Mouse (Mus musculus) kidney, postnatal 0 days (tissue): ENCODE measurements around the gene Rgs3. TPM values are rescaled to one million over a fixed set of nuclear protein-coding genes. Genes with fewer than 3 reads are reported as not detected.

Experiments
- ATAC-seq: fragments of 200-750 bp; cut with Nextera tagmentation; replicated peaks from 2 replicates; pipeline ENCODE4 v1.8.0; 2017; ENCODE audit warnings: low read depth, moderate number of reproducible peaks, moderate TSS enrichment, moderate library complexity; ENCODE audit not compliant: low FRiP score
- DNase-seq: peaks from one replicate; pipeline ENCODE4 v3.0.0-alpha.2; 2016; ENCODE audit warnings: low spot score
- H3K27ac ChIP-seq: fragments of 300-500 bp; sonication (generic); 2 replicates; pipeline ENCODE4 v1.5.1; 2014; ENCODE audit warnings: mild to moderate bottlenecking
- H3K27me3 ChIP-seq: fragments of 300-500 bp; sonication (generic); 2 replicates; pipeline ENCODE4 v1.6.1; 2014; ENCODE audit warnings: low read length, mixed read lengths; ENCODE audit not compliant: insufficient read depth
- H3K36me3 ChIP-seq: fragments of 300-500 bp; sonication (generic); 2 replicates; pipeline ENCODE4 v1.6.1; 2014; ENCODE audit warnings: low read length, mixed read lengths; ENCODE audit not compliant: insufficient read depth
- H3K4me1 ChIP-seq: fragments of 300-500 bp; sonication (generic); replicated peaks from 2 replicates; pipeline ENCODE4 v1.6.1; 2014; ENCODE audit warnings: antibody characterized with exemption, low read length, mixed read lengths; ENCODE audit not compliant: insufficient read depth
- H3K4me2 ChIP-seq: fragments of 300-500 bp; sonication (generic); 2 replicates; pipeline ENCODE4 v1.6.1; 2014; ENCODE audit warnings: mild to moderate bottlenecking, low read length, moderate library complexity, mixed read lengths
- H3K4me3 ChIP-seq: fragments of 300-500 bp; sonication (generic); replicated peaks from 2 replicates; pipeline ENCODE4 v1.5.1; 2014; ENCODE audit warnings: low read depth, low read length
- H3K9ac ChIP-seq: fragments of 300-500 bp; sonication (generic); 2 replicates; pipeline ENCODE4 v1.6.1; 2014; ENCODE audit warnings: low read depth, low read length
- H3K9me3 ChIP-seq: fragments of 300-500 bp; sonication (generic); replicated peaks from 2 replicates; pipeline ENCODE4 v1.6.1; 2016; ENCODE audit warnings: low read length, inconsistent platforms, mixed read lengths
- CTCF ChIP-seq: IDR thresholded peaks from 2 replicates; pipeline ENCODE4 v1.5.1; 2016; ENCODE audit warnings: antibody characterized with exemption, low read depth, mild to moderate bottlenecking, moderate library complexity
- WGBS: fragments of 180-500 bp; shearing (Covaris S2); extraction: QIAGEN DNeasy Blood & Tissue Kit; methylation state at CpG from one replicate; pipeline ENCODE4 v1.1.7; 2014; 5-methylcytosine and 5-hydroxymethylcytosine counted together
- polyA plus RNA-seq: library from polyadenylated mRNA; unstranded; fragments of >200 nt; fragmentation: Nextera tagmentation; extraction: Ambion mirVana; gene quantifications from 2 replicates; pipeline ENCODE4 v1.2.1, GENCODE M21; 2015

Rgs3 gene
- polyA plus RNA-seq, 1 experiment from 2014 or later, result 41.4 TPM

GRCm38 (mm10) chr4:62730861-62731260, 171.2 kb downstream of the Rgs3 start:
- WGBS, result 65% methylated on average over 3 of the region's 3 CpGs
- Histone ChIP-seq H3K36me3 (no peaks in the 10 kb centered on the region), H3K27ac (no peak overlapping the region), H3K4me3 (no peak overlapping the region), H3K4me2 (no peak overlapping the region), H3K4me1 (peaks cover 13% of the 10 kb centered on the region), H3K9me3 (no peaks in the 10 kb centered on the region), H3K27me3 (no peaks in the 10 kb centered on the region), H3K9ac (no peak overlapping the region)
- DNase-seq, result no peak
- no peak for ATAC-seq
- no peak for TF ChIP-seq CTCF

DNA sequence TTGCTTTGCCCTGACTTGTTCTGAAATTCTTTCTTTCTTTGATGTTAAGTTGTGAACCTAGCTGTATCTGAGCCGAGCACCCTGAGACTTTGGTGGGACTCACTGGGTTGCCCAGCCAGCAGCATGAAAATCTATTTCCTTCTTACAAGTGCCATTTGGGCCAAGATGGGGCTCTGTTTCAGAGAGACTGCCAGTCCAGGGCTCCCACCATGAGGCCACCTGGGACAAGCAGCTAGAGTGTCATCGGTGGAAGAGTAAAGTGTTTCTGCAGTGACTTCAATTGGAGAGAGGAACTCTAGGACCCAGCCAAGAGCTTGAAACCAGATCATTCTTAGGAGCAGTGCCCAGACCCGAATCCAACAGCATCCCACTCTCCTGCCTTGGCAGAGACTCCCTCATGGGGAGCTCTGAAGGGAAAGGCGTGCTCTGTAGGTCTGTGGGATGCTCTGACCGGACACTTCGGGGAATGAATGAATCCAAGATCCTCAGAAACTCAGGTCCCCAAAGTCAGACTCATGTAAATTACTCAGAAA, 171.9 kb downstream of the Rgs3 start:
- Histone ChIP-seq H3K36me3 (no peaks in the 10 kb centered on the region), H3K27me3 (no peaks in the 10 kb centered on the region), H3K4me2 (no peak overlapping the region), H3K4me1 (peaks cover 21% of the 10 kb centered on the region), H3K9me3 (no peaks in the 10 kb centered on the region), H3K4me3 (no peak overlapping the region), H3K27ac (no peak overlapping the region), H3K9ac (no peak overlapping the region)
- ATAC-seq (no peak), DNase-seq (no peak)
- no peak for TF ChIP-seq CTCF
- 77% methylated on average over 6 of the region's 6 CpGs for WGBS

DNA sequence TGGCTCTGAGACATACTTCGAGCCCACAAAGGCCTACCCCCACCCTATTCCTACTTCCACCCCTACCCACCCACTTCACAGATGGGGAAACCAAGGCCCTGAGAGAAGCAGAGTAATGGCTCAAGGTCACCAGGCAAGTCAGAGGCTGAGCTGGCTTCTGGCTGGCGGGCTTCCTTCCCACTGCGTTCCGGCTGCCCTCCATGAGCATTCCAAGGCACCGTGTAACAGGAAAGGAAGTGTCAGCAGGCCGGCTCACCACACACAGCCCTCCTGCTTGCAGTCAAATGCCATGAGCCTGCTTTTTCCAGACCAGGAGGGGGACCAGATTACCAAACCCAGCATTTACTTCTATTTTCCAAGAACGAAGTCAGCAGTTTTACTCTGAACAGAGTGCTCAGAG, 172.4 kb downstream of the Rgs3 start:
- Histone ChIP-seq H3K4me3 (no peak overlapping the region), H3K27ac (peak overlapping the region; percentile 64), H3K4me1 (peaks cover 25% of the 10 kb centered on the region), H3K9me3 (no peaks in the 10 kb centered on the region), H3K36me3 (no peaks in the 10 kb centered on the region), H3K27me3 (no peaks in the 10 kb centered on the region), H3K9ac (no peak overlapping the region), H3K4me2 (no peak overlapping the region)
- DNase-seq, result no peak
- TF ChIP-seq CTCF, result no peak
- ATAC-seq, result no peak
- 61% methylated on average over 7 of the region's 7 CpGs for WGBS

- 18% methylated on average over 2 of the region's 2 CpGs for WGBS
- H3K36me3 ChIP-seq, result no peaks in the 10 kb centered on the region
- no peak for TF ChIP-seq CTCF
- no peak overlapping the region for H3K4me2 ChIP-seq
- H3K9ac ChIP-seq, result no peak overlapping the region
- peaks cover 27% of the 10 kb centered on the region for H3K4me1 ChIP-seq
- ATAC-seq (peak; percentile 60), DNase-seq (peak; percentile 89)
- H3K27ac ChIP-seq, result peak overlapping the region; percentile 64
- H3K27me3 ChIP-seq, result no peaks in the 10 kb centered on the region
- H3K4me3 ChIP-seq, result no peak overlapping the region
- no peaks in the 10 kb centered on the region for H3K9me3 ChIP-seq
Observed at GRCm38 (mm10) chr4:62732840-62733239, 173.2 kb downstream of the Rgs3 start.

DNA sequence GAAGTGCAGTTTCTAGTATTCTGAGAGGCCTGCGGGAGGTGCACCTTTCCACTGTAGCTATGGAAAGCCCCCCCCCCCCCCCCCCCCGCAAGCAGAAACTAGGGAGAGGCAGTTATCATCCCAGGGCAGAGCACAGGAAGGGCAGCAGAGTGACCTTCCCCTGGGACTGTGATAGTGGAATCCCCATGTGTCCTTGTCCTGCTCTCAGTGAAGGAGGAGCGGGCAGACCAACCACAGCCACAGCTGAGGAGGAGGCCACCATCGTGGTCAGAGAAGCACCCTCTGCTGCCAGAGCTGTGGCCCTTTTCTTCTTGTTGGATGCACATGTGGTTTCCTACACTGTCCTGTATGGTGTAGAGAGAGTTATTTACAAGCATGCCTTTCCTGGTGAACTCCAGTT, 174.3 kb downstream of the Rgs3 start:
- H3K4me1 ChIP-seq, result peaks cover 32% of the 10 kb centered on the region
- H3K4me3 ChIP-seq, result no peak overlapping the region
- no peaks in the 10 kb centered on the region for H3K27me3 ChIP-seq
- no peak overlapping the region for H3K9ac ChIP-seq
- H3K9me3 ChIP-seq, result no peaks in the 10 kb centered on the region
- no peak overlapping the region for H3K27ac ChIP-seq
- WGBS, result 58% methylated on average over 3 of the region's 4 CpGs
- no peak for TF ChIP-seq CTCF
- DNase-seq, result no peak
- H3K4me2 ChIP-seq, result no peak overlapping the region
- ATAC-seq, result no peak
- H3K36me3 ChIP-seq, result no peaks in the 10 kb centered on the region

DNA sequence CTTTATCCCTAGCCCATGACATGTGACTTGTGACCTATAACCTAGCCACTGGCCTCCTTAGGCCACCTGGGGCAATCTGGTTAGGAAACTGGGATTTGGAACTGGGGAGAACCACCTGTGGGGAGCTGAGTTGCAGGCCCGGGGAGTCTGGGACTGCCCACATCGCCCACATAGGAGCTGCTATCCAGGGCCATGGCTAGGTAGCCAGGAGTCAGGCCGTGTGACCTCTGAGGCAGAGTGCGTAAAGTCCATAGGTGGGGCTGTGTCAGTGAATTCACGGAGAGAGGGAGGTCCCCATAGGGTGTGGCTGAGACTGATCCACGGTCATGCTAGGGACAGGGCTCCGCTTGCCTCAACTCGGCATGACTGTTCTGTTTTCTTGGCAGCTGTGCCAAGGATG, 175.6 kb downstream of the Rgs3 start:
- DNase-seq (no peak), ATAC-seq (0 out of 2 replicates have a peak, but pooled peaks have one; percentile 12)
- 60% methylated on average over 8 of the region's 8 CpGs for WGBS
- Histone ChIP-seq H3K4me3 (no peak overlapping the region), H3K27ac (no peak overlapping the region), H3K9ac (no peak overlapping the region), H3K27me3 (no peaks in the 10 kb centered on the region), H3K36me3 (no peaks in the 10 kb centered on the region), H3K9me3 (no peaks in the 10 kb centered on the region), H3K4me1 (peaks cover 32% of the 10 kb centered on the region), H3K4me2 (no peak overlapping the region)
- no peak for TF ChIP-seq CTCF

DNA sequence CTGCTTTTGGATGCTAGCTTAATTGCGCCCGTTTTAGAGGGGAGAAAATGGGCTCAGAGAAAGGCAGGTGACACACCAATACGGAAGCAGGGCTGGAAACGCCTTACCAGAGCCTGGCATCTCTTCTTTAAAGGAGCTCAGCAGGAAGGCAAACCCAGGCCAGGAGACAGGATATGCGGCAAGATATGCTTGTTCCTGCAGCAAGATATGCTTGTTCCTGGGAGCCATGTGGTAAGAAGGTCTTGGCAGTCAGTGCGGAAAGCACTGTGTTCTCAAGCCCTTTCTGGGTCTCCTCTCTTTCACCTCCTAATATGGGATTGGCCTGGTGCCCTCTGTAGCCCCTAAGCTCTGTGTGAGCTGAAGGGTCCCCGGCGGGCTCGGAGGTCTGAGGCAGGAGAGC, 176.2 kb downstream of the Rgs3 start:
- no peak overlapping the region for H3K4me2 ChIP-seq
- no peak overlapping the region for H3K9ac ChIP-seq
- WGBS, result 59% methylated on average over 9 of the region's 9 CpGs
- no peak for DNase-seq
- H3K27ac ChIP-seq, result peak overlapping the region; percentile 55
- ATAC-seq, result no peak
- no peaks in the 10 kb centered on the region for H3K36me3 ChIP-seq
- no peaks in the 10 kb centered on the region for H3K9me3 ChIP-seq
- no peak overlapping the region for H3K4me3 ChIP-seq
- H3K4me1 ChIP-seq, result peaks cover 32% of the 10 kb centered on the region
- no peaks in the 10 kb centered on the region for H3K27me3 ChIP-seq
- TF ChIP-seq CTCF, result no peak
